Mouse (Mus musculus) lung, embryonic 16.5 days (tissue): Measurements from ENCODE around the gene Tenm4. TPM values are rescaled to one million over a fixed set of nuclear protein-coding genes. Genes with fewer than 3 reads are reported as not detected.

Experiments
- ATAC-seq: fragments of 200-750 bp; cut with Nextera tagmentation; 2 replicates; pipeline ENCODE4 v1.8.0; 2017; ENCODE audit warnings: low read depth, mild to moderate bottlenecking, moderate library complexity
- H3K27ac ChIP-seq: fragments of 300-500 bp; sonication (generic); 2 replicates; pipeline ENCODE4 v1.5.1; 2014; ENCODE audit warnings: mild to moderate bottlenecking, control low read depth, low read length
- H3K27me3 ChIP-seq: fragments of 300-500 bp; sonication (generic); 2 replicates; pipeline ENCODE4 v1.6.1; 2014; ENCODE audit warnings: low read depth, low read length, mixed read lengths; ENCODE audit not compliant: control insufficient read depth, insufficient read depth
- H3K36me3 ChIP-seq: fragments of 300-500 bp; sonication (generic); 2 replicates; pipeline ENCODE4 v1.6.1; 2014; ENCODE audit warnings: low read length; ENCODE audit not compliant: control insufficient read depth, insufficient read depth
- H3K4me1 ChIP-seq: fragments of 300-500 bp; sonication (generic); replicated peaks from 2 replicates; pipeline ENCODE4 v1.6.1; 2014; ENCODE audit warnings: low read length, mixed read lengths; ENCODE audit not compliant: control insufficient read depth, insufficient read depth
- H3K4me2 ChIP-seq: fragments of 300-500 bp; sonication (generic); 2 replicates; pipeline ENCODE4 v1.6.1; 2014; ENCODE audit warnings: low read depth, low read length, control low read depth
- H3K4me3 ChIP-seq: fragments of 300-500 bp; sonication (generic); 2 replicates; pipeline ENCODE4 v1.5.1; 2014; ENCODE audit warnings: mild to moderate bottlenecking, low read length, control low read depth
- H3K9ac ChIP-seq: fragments of 300-500 bp; sonication (generic); 2 replicates; pipeline ENCODE4 v1.6.1; 2014; ENCODE audit warnings: low read length, control low read depth
- H3K9me3 ChIP-seq: fragments of 300-500 bp; sonication (generic); 2 replicates; pipeline ENCODE4 v1.6.1; 2016; ENCODE audit warnings: low read length; ENCODE audit not compliant: control insufficient read depth
- WGBS: fragments of 180-500 bp; shearing (Covaris S2); extraction: QIAGEN DNeasy Blood & Tissue Kit; methylation state at CpG from one replicate; pipeline ENCODE4 v1.1.7; 2014; 5-methylcytosine and 5-hydroxymethylcytosine counted together
- polyA plus RNA-seq: library from polyadenylated mRNA; unstranded; fragments of >200 nt; fragmentation: Nextera tagmentation; extraction: Ambion mirVana; gene quantifications from 2 replicates; pipeline ENCODE4 v1.2.1, GENCODE M21; 2015

The Tenm4 gene
- polyA plus RNA-seq, 1 experiment from 2014 or later: 18.5 TPM

GRCm38 (mm10) chr7:96807281-96808058 is 636.4 kb downstream of the Tenm4 start:
- Histone ChIP-seq H3K4me1 (peaks cover 5% of the 10 kb centered on the region), H3K4me2 (no peak overlapping the region), H3K36me3 (no peaks in the 10 kb centered on the region; the same call in 1 of the 2 replicates), H3K27me3 (no peaks in the 10 kb centered on the region), H3K27ac (peak overlapping the region; percentile 44), H3K4me3 (no peak overlapping the region), H3K9me3 (no peaks in the 10 kb centered on the region), H3K9ac (no peak overlapping the region)
- 56% methylated on average over 15 of the region's 15 CpGs for WGBS
- peak; percentile 64 for ATAC-seq

- Histone ChIP-seq H3K4me2 (no peak overlapping the region), H3K36me3 (no peaks in the 10 kb centered on the region; the same call in 1 of the 2 replicates), H3K9ac (no peak overlapping the region), H3K4me3 (no peak overlapping the region), H3K27ac (no peak overlapping the region), H3K27me3 (no peaks in the 10 kb centered on the region), H3K4me1 (peaks cover 7% of the 10 kb centered on the region), H3K9me3 (no peaks in the 10 kb centered on the region)
- no peak for ATAC-seq
- 83% methylated on average over 7 of the region's 7 CpGs for WGBS
These were observed 637.1 kb downstream of the Tenm4 start for GRCm38 (mm10) chr7:96808059-96808646.

GRCm38 (mm10) chr7:96811691-96812090 is 640.6 kb downstream of the Tenm4 start:
- WGBS: 93% methylated on average over 11 of the region's 11 CpGs
- Histone ChIP-seq H3K4me1 (peaks cover 18% of the 10 kb centered on the region), H3K9me3 (no peaks in the 10 kb centered on the region), H3K9ac (no peak overlapping the region), H3K4me3 (no peak overlapping the region), H3K36me3 (no peaks in the 10 kb centered on the region; the same call in 1 of the 2 replicates), H3K27me3 (no peaks in the 10 kb centered on the region), H3K27ac (no peak overlapping the region), H3K4me2 (no peak overlapping the region)
- ATAC-seq: no peak

GRCm38 (mm10) chr7:96813036-96813435 is 642.0 kb downstream of the Tenm4 start:
- Histone ChIP-seq H3K9ac (peak overlapping the region; percentile 33; the same call in 1 of the 2 replicates), H3K4me1 (peaks cover 19% of the 10 kb centered on the region), H3K36me3 (no peaks in the 10 kb centered on the region; the same call in 1 of the 2 replicates), H3K4me3 (no peak overlapping the region), H3K4me2 (no peak overlapping the region), H3K9me3 (no peaks in the 10 kb centered on the region), H3K27ac (peak overlapping the region; percentile 89), H3K27me3 (no peaks in the 10 kb centered on the region)
- ATAC-seq: peak; percentile 51
- 35% methylated on average over 5 of the region's 5 CpGs for WGBS

GRCm38 (mm10) chr7:96813497-96814400 is 642.7 kb downstream of the Tenm4 start:
- Histone ChIP-seq H3K4me1 (peaks cover 19% of the 10 kb centered on the region), H3K4me2 (no peak overlapping the region), H3K27me3 (no peaks in the 10 kb centered on the region), H3K27ac (peak overlapping the region; percentile 89), H3K36me3 (no peaks in the 10 kb centered on the region; the same call in 1 of the 2 replicates), H3K4me3 (no peak overlapping the region), H3K9ac (peak overlapping the region; percentile 33; the same call in 1 of the 2 replicates), H3K9me3 (no peaks in the 10 kb centered on the region)
- 47% methylated on average over 9 of the region's 9 CpGs for WGBS
- peak; percentile 85 for ATAC-seq

GRCm38 (mm10) chr7:96814581-96814980 is 643.5 kb downstream of the Tenm4 start:
- ATAC-seq: no peak
- H3K9me3 ChIP-seq: no peaks in the 10 kb centered on the region
- H3K27ac ChIP-seq: peak overlapping the region; percentile 89
- H3K27me3 ChIP-seq: no peaks in the 10 kb centered on the region
- H3K36me3 ChIP-seq: no peaks in the 10 kb centered on the region; the same call in 1 of the 2 replicates
- no peak overlapping the region for H3K9ac ChIP-seq
- H3K4me1 ChIP-seq: peaks cover 19% of the 10 kb centered on the region
- H3K4me2 ChIP-seq: no peak overlapping the region
- H3K4me3 ChIP-seq: no peak overlapping the region

- H3K4me1 ChIP-seq: peaks cover 19% of the 10 kb centered on the region
- no peak overlapping the region for H3K4me2 ChIP-seq
- peak overlapping the region; percentile 32 for H3K9ac ChIP-seq
- WGBS: 21% methylated on average over 6 of the region's 6 CpGs
- H3K27me3 ChIP-seq: no peaks in the 10 kb centered on the region
- no peak overlapping the region for H3K4me3 ChIP-seq
- no peaks in the 10 kb centered on the region for H3K36me3 ChIP-seq
- no peaks in the 10 kb centered on the region for H3K9me3 ChIP-seq
- peak overlapping the region; percentile 79 for H3K27ac ChIP-seq
- ATAC-seq: peak; percentile 83
These were observed 646.1 kb downstream of the Tenm4 start for GRCm38 (mm10) chr7:96817030-96817674.

- 88% methylated on average over 6 of the region's 6 CpGs for WGBS
- Histone ChIP-seq H3K4me2 (no peak overlapping the region), H3K27me3 (no peaks in the 10 kb centered on the region), H3K9me3 (no peaks in the 10 kb centered on the region), H3K36me3 (no peaks in the 10 kb centered on the region), H3K4me1 (peaks cover 16% of the 10 kb centered on the region), H3K27ac (no peak overlapping the region), H3K9ac (no peak overlapping the region), H3K4me3 (no peak overlapping the region)
- no peak for ATAC-seq
These were observed 647.3 kb downstream of the Tenm4 start for GRCm38 (mm10) chr7:96818236-96818916.
